Mouse (Mus musculus) spleen, adult 2 months (tissue): ENCODE measurements around the gene Cela2a.

Experiments
- CTCF ChIP-seq: fragments of 200-500 bp; IDR thresholded peaks from 2 replicates; pipeline ENCODE4 v1.5.1; 2011; ENCODE audit warnings: mild to moderate bottlenecking, inconsistent platforms; ENCODE audit not compliant: insufficient read depth, insufficient read length, insufficient replicate concordance; ENCODE audit errors: extremely low read depth
- POLR2A ChIP-seq: fragments of 200-500 bp; IDR thresholded peaks from 2 replicates; pipeline ENCODE4 v1.6.1; 2011; ENCODE audit warnings: low read depth, low read length, inconsistent platforms

GRCm38 (mm10) chr4:141789564-141790218, 36.3 kb downstream of the Cela2a start:
- TF ChIP-seq CTCF (no peak), POLR2A (no peak)
